Mouse (Mus musculus): ENCODE measurements at regions not wholly inside any gene's neighbourhood (a gene's known extent, or its start where the extent isn't known, plus 50 kb on each side); places are given as distances from the start of the nearest gene placed in this dataset.

DNA sequence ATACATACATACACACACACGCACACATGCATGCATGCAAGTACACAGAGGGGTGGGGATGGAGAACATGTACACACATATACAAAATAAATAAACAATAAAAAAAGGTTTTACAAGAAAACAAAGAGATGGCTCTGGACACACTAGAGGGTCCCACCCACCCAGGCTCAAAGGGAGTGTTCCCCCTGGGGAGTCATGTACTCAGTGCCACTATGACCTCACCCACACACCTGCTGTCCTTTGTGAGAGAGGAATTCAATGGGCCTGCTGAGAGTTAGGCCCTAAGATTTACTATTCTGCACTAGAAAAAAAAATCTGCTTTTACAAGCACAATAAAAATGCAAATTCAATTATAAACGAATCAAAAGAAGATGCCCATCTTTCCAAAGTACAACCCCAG is 214.2 kb upstream of the Zdhhc25 start:
- Histone ChIP-seq H3K4me3 (no peak overlapping the region), H3K27me3 (no peaks in the 10 kb centered on the region), H3K9ac (no peak overlapping the region), H3K4me1 (no peaks in the 10 kb centered on the region), H3K27ac (no peak overlapping the region), H3K36me3 (no peaks in the 10 kb centered on the region), H3K4me2 (no peak overlapping the region), H3K9me3 (no peaks in the 10 kb centered on the region)
- 53% methylated on average over 2 of the region's 2 CpGs for WGBS
- no peak for ATAC-seq (ENCODE audit: insufficient number of reproducible peaks, low FRiP score, low TSS enrichment, low read depth)

GRCm38 (mm10) chr15:88386711-88387110 is 213.4 kb upstream of the Zdhhc25 start:
- no peak overlapping the region for H3K4me3 ChIP-seq
- no peaks in the 10 kb centered on the region for H3K27me3 ChIP-seq
- H3K27ac ChIP-seq, result no peak overlapping the region
- no peaks in the 10 kb centered on the region for H3K4me1 ChIP-seq
- H3K4me2 ChIP-seq, result no peak overlapping the region
- WGBS, result 42% methylated on average over 6 of the region's 6 CpGs
- H3K9ac ChIP-seq, result no peak overlapping the region
- no peaks in the 10 kb centered on the region for H3K36me3 ChIP-seq
- H3K9me3 ChIP-seq, result no peaks in the 10 kb centered on the region
- ATAC-seq (ENCODE audit: insufficient number of reproducible peaks, low FRiP score, low TSS enrichment, low read depth), result no peak

GRCm38 (mm10) chr15:88391822-88392221 is 208.3 kb upstream of the Zdhhc25 start:
- H3K4me2 ChIP-seq, result no peak overlapping the region
- 81% methylated on average over 15 of the region's 15 CpGs for WGBS
- H3K4me1 ChIP-seq, result no peaks in the 10 kb centered on the region
- no peaks in the 10 kb centered on the region for H3K36me3 ChIP-seq
- H3K4me3 ChIP-seq, result no peak overlapping the region
- no peak overlapping the region for H3K27ac ChIP-seq
- no peaks in the 10 kb centered on the region for H3K9me3 ChIP-seq
- H3K9ac ChIP-seq, result no peak overlapping the region
- ATAC-seq (ENCODE audit: insufficient number of reproducible peaks, low FRiP score, low TSS enrichment, low read depth), result no peak
- H3K27me3 ChIP-seq, result no peaks in the 10 kb centered on the region

DNA sequence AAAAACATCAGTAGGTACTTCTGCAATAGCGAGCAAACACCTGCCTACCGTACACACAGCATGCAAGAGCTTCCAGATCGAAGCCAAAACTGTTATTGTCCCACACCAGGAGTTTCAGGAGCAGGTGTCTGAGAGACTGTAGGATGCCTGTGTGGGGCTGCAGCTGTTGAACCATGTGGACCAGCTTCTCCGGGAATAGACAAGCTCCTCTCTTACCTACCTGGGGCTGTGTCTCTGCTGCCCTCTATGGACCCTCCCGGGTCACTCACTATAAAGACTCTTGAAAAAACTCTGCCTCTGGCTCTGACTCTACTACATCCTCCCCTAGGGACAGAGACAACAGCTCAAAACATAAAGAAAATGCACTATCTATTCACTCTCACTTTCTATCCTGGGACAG is 201.0 kb upstream of the Zdhhc25 start:
- Histone ChIP-seq H3K9ac (no peak overlapping the region), H3K9me3 (no peaks in the 10 kb centered on the region), H3K4me1 (no peaks in the 10 kb centered on the region), H3K4me2 (no peak overlapping the region), H3K27me3 (no peaks in the 10 kb centered on the region), H3K4me3 (no peak overlapping the region), H3K27ac (no peak overlapping the region), H3K36me3 (no peaks in the 10 kb centered on the region)
- no peak for ATAC-seq (ENCODE audit: insufficient number of reproducible peaks, low FRiP score, low TSS enrichment, low read depth)
- 37% methylated on average over 5 of the region's 5 CpGs for WGBS

DNA sequence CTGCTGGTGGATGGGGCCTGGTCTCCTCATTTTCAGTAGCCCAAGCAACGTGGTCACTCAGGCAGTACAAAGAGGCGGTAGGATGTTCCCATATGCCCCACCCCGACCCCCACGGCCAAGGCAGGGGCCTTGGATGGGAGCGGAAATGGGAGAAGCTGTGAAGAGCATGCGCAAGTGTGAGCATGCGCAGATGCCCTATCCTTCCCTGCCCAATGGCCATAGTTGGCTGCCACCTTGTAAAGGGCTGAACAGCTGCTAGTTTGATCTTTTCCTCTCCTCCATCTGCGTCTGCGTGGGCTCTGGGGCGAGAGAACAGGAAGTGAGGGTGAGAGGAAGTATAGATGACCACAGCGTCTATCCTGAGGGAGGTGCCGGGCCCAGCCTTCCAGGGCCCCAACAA is 200.1 kb upstream of the Zdhhc25 start:
- Histone ChIP-seq H3K27ac (no peak overlapping the region), H3K4me3 (no peak overlapping the region), H3K36me3 (no peaks in the 10 kb centered on the region), H3K4me2 (no peak overlapping the region), H3K4me1 (no peaks in the 10 kb centered on the region), H3K27me3 (no peaks in the 10 kb centered on the region), H3K9me3 (no peaks in the 10 kb centered on the region), H3K9ac (no peak overlapping the region)
- ATAC-seq (ENCODE audit: insufficient number of reproducible peaks, low FRiP score, low TSS enrichment, low read depth), result no peak
- WGBS, result 55% methylated on average over 12 of the region's 12 CpGs

GRCm38 (mm10) chr15:88400787-88401186 is 199.3 kb upstream of the Zdhhc25 start:
- H3K27ac ChIP-seq, result no peak overlapping the region
- ATAC-seq (ENCODE audit: insufficient number of reproducible peaks, low FRiP score, low TSS enrichment, low read depth), result no peak
- H3K4me2 ChIP-seq, result no peak overlapping the region
- no peaks in the 10 kb centered on the region for H3K36me3 ChIP-seq
- no peak overlapping the region for H3K4me3 ChIP-seq
- no peaks in the 10 kb centered on the region for H3K4me1 ChIP-seq
- 55% methylated on average over 9 of the region's 9 CpGs for WGBS
- no peaks in the 10 kb centered on the region for H3K9me3 ChIP-seq
- no peaks in the 10 kb centered on the region for H3K27me3 ChIP-seq
- H3K9ac ChIP-seq, result no peak overlapping the region

- no peak overlapping the region for H3K4me3 ChIP-seq
- H3K36me3 ChIP-seq, result no peaks in the 10 kb centered on the region
- no peak overlapping the region for H3K9ac ChIP-seq
- no peaks in the 10 kb centered on the region for H3K27me3 ChIP-seq
- no peak overlapping the region for H3K4me2 ChIP-seq
- ATAC-seq (ENCODE audit: insufficient number of reproducible peaks, low FRiP score, low TSS enrichment, low read depth), result no peak
- 69% methylated on average over 20 of the region's 20 CpGs for WGBS
- H3K27ac ChIP-seq, result no peak overlapping the region
- H3K9me3 ChIP-seq, result 0 out of 2 replicates have a peak, but pooled peaks cover 4% of the 10 kb centered on the region
- no peaks in the 10 kb centered on the region for H3K4me1 ChIP-seq
These were observed 191.4 kb upstream of the Zdhhc25 start for GRCm38 (mm10) chr15:88408461-88409379.

GRCm38 (mm10) chr15:88414206-88414605 is 185.9 kb upstream of the Zdhhc25 start:
- no peak overlapping the region for H3K9ac ChIP-seq
- 81% methylated on average over 4 of the region's 4 CpGs for WGBS
- no peak overlapping the region for H3K27ac ChIP-seq
- no peak overlapping the region for H3K4me2 ChIP-seq
- no peak overlapping the region for H3K4me3 ChIP-seq
- H3K4me1 ChIP-seq, result no peaks in the 10 kb centered on the region
- ATAC-seq (ENCODE audit: insufficient number of reproducible peaks, low FRiP score, low TSS enrichment, low read depth), result no peak
- H3K27me3 ChIP-seq, result no peaks in the 10 kb centered on the region
- H3K36me3 ChIP-seq, result no peaks in the 10 kb centered on the region
- H3K9me3 ChIP-seq, result 0 out of 2 replicates have a peak, but pooled peaks cover 4% of the 10 kb centered on the region

- Histone ChIP-seq H3K4me3 (no peak overlapping the region), H3K36me3 (no peaks in the 10 kb centered on the region), H3K4me1 (no peaks in the 10 kb centered on the region), H3K27me3 (no peaks in the 10 kb centered on the region), H3K4me2 (no peak overlapping the region), H3K9me3 (no peaks in the 10 kb centered on the region), H3K9ac (no peak overlapping the region), H3K27ac (no peak overlapping the region)
- no peak for ATAC-seq (ENCODE audit: insufficient number of reproducible peaks, low FRiP score, low TSS enrichment, low read depth)
- WGBS, result 56% methylated on average over 8 of the region's 8 CpGs
These were observed 181.2 kb upstream of the Zdhhc25 start for GRCm38 (mm10) chr15:88418881-88419280.

DNA sequence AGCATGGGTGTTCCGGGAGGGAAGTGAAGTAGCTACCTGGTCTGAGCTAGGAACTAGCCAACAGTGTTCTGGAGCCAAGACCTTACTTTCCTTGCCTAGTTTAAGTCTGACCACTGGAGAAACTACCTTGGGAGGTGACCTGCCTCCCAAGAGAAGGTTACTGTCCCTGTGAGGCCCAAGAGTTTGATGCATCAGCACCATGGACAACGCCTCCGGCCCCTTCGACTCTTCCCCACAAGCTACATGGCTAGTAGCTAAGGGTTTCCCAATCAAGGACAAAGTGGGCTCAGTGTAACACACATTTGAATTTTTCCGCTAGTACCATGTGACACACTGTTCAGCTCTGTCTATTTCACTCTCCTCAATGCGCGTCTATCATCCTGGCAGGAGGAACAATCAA is 171.7 kb upstream of the Zdhhc25 start:
- H3K4me3 ChIP-seq, result no peak overlapping the region
- WGBS, result 64% methylated on average over 7 of the region's 7 CpGs
- no peak overlapping the region for H3K9ac ChIP-seq
- no peaks in the 10 kb centered on the region for H3K4me1 ChIP-seq
- no peak overlapping the region for H3K27ac ChIP-seq
- no peaks in the 10 kb centered on the region for H3K9me3 ChIP-seq
- ATAC-seq (ENCODE audit: insufficient number of reproducible peaks, low FRiP score, low TSS enrichment, low read depth), result no peak
- no peak overlapping the region for H3K4me2 ChIP-seq
- H3K36me3 ChIP-seq, result no peaks in the 10 kb centered on the region
- no peaks in the 10 kb centered on the region for H3K27me3 ChIP-seq

DNA sequence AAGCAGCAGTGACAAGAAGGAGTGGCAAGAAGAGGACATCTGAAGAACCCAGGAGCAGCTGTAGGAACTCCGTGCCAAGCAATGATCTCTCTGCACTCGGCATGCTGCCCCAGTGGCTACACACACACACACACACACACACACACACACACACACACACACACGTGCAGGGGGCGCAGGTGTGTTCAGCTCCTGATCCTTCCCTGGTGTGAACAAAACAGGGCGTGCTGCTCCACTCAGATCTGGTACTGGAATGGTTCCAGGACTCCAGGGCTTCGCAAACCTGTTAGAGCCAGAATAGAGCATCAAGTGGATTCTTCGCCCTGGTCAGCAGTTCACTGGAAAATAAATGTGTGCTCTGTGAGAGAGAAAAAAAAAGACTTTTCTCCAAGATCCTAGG is 169.2 kb upstream of the Zdhhc25 start:
- H3K9ac ChIP-seq, result no peak overlapping the region
- H3K4me1 ChIP-seq, result no peaks in the 10 kb centered on the region
- H3K27ac ChIP-seq, result no peak overlapping the region
- H3K4me3 ChIP-seq, result no peak overlapping the region
- H3K27me3 ChIP-seq, result no peaks in the 10 kb centered on the region
- ATAC-seq (ENCODE audit: insufficient number of reproducible peaks, low FRiP score, low TSS enrichment, low read depth), result no peak
- no peaks in the 10 kb centered on the region for H3K9me3 ChIP-seq
- WGBS, result 75% methylated on average over 7 of the region's 7 CpGs
- H3K36me3 ChIP-seq, result no peaks in the 10 kb centered on the region
- no peak overlapping the region for H3K4me2 ChIP-seq

GRCm38 (mm10) chr15:88448272-88448671 is 151.8 kb upstream of the Zdhhc25 start:
- Histone ChIP-seq H3K4me3 (no peak overlapping the region), H3K9me3 (no peaks in the 10 kb centered on the region), H3K27me3 (no peaks in the 10 kb centered on the region), H3K36me3 (no peaks in the 10 kb centered on the region), H3K27ac (no peak overlapping the region), H3K4me2 (no peak overlapping the region), H3K9ac (no peak overlapping the region), H3K4me1 (no peaks in the 10 kb centered on the region)
- WGBS, result 72% methylated on average over 4 of the region's 4 CpGs
- no peak for ATAC-seq (ENCODE audit: insufficient number of reproducible peaks, low FRiP score, low TSS enrichment, low read depth)
